Mouse (Mus musculus): ENCODE results near the gene Neo1. TPM values are rescaled to one million over a fixed set of nuclear protein-coding genes. Genes with fewer than 3 reads are reported as not detected.
"Not testable (repeated sequence)": the region's sequence is repeated elsewhere in the genome, so short reads cannot be mapped to it uniquely, and the experiment has no call there.

Gene Neo1
- polyA plus RNA-seq, 1 experiment from 2014 or later: 31.0 TPM

GRCm38 (mm10) chr9:59041805-59042204, 5.6 kb upstream of the Neo1 start:
- H3K9me3 ChIP-seq: no peaks in the 10 kb centered on the region
- no peak for DNase-seq (ENCODE audit: low spot score)

GRCm38 (mm10) chr9:59036732-59037341, 596 bp upstream of the Neo1 start:
- peak overlapping the region; percentile 95 for H3K4me3 ChIP-seq
- under 1% methylated on average over 56 of the region's 56 CpGs for WGBS
- no peak for DNase-seq (ENCODE audit: low spot score)

More at GRCm38 (mm10) chr9:59041805-59042204, 5.6 kb upstream of the Neo1 start:
- Histone ChIP-seq H3K27ac (no peak overlapping the region), H3K4me1 (peaks cover 5% of the 10 kb centered on the region; the same call in 1 of the 2 replicates), H3K36me3 (no peaks in the 10 kb centered on the region), H3K4me3 (no peak overlapping the region), H3K27me3 (ENCODE audit: insufficient read depth, poor library complexity, severe bottlenecking) (no peaks in the 10 kb centered on the region)

DNA sequence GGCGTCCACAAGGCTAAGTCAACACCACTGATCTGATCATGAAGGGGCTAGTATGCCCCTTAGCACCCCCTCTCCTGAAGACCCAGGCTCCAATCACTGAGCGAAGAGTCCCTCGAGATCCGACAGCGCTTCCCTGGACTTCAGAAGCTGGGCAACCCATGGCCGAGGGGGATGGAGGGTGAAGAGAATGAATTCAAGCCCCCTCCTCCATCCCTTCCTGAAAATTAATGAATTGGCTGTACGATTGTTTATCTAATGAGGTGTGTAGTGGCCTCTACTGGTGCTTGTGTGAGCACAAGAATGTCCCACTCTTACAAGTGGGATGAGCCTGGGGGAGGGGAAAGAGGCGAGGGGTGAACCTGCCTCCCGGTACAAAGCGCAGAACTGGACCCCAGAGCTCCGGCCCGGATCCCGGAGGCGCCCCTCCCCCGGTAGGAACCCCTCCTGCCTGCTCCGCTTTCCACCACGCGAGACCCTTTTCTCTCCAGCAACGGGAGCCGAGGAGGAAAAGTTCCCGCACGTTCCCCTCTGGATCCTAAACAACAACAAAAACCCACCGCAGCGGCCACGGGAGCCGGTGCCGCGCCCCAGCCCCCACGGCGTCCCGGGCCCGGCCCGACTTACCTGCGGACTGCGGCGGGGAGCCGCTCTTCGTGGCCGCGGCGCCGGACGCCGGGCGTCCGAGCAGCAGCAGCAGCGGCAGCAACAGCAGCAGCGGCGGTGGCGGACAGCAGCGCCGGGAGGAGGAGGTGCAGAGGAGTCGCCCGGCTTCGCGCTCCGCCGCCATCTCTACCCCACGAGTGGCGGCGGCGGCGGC, 691 bp downstream of the Neo1 start:
- Histone ChIP-seq H3K4me3 (peak overlapping the region; percentile 95), H3K4me1 (peaks cover 24% of the 10 kb centered on the region), H3K36me3 (no peaks in the 10 kb centered on the region), H3K27me3 (ENCODE audit: insufficient read depth, poor library complexity, severe bottlenecking) (no peaks in the 10 kb centered on the region), H3K9me3 (no peaks in the 10 kb centered on the region), H3K27ac (peak overlapping the region; percentile 99)
- under 1% methylated on average over 56 of the region's 63 CpGs for WGBS
- peak; percentile 82 for DNase-seq (ENCODE audit: low spot score)

More at GRCm38 (mm10) chr9:59036732-59037341, 596 bp upstream of the Neo1 start:
- H3K27me3 ChIP-seq (ENCODE audit: insufficient read depth, poor library complexity, severe bottlenecking): no peaks in the 10 kb centered on the region
- H3K9me3 ChIP-seq: no peaks in the 10 kb centered on the region
- H3K27ac ChIP-seq: peak overlapping the region; percentile 99
- H3K36me3 ChIP-seq: no peaks in the 10 kb centered on the region
- H3K4me1 ChIP-seq: peaks cover 24% of the 10 kb centered on the region

GRCm38 (mm10) chr9:59034836-59035235, 1.4 kb downstream of the Neo1 start:
- Histone ChIP-seq H3K4me3 (peak overlapping the region; percentile 95), H3K27me3 (ENCODE audit: insufficient read depth, poor library complexity, severe bottlenecking) (no peaks in the 10 kb centered on the region), H3K36me3 (no peaks in the 10 kb centered on the region), H3K9me3 (no peaks in the 10 kb centered on the region), H3K27ac (no peak overlapping the region), H3K4me1 (peaks cover 24% of the 10 kb centered on the region)
- whole genome bisulfite sequencing: 35% methylated on average over 5 of the region's 5 CpGs
- no peak for DNase-seq (ENCODE audit: low spot score)

- no peak overlapping the region for H3K4me3 ChIP-seq
- H3K27ac ChIP-seq: no peak overlapping the region
- DNase-seq (ENCODE audit: low spot score): no peak
- 0 out of 2 replicates have a peak, but pooled peaks cover 5% of the 10 kb centered on the region for H3K36me3 ChIP-seq
- peaks cover 24% of the 10 kb centered on the region for H3K4me1 ChIP-seq
- H3K9me3 ChIP-seq: no peaks in the 10 kb centered on the region; the same call in 1 of the 2 replicates
- 48% methylated on average over 3 of the region's 3 CpGs for WGBS
- H3K27me3 ChIP-seq (ENCODE audit: insufficient read depth, poor library complexity, severe bottlenecking): no peaks in the 10 kb centered on the region
Measured at GRCm38 (mm10) chr9:59033492-59033891, 2.7 kb downstream of the Neo1 start.

DNA sequence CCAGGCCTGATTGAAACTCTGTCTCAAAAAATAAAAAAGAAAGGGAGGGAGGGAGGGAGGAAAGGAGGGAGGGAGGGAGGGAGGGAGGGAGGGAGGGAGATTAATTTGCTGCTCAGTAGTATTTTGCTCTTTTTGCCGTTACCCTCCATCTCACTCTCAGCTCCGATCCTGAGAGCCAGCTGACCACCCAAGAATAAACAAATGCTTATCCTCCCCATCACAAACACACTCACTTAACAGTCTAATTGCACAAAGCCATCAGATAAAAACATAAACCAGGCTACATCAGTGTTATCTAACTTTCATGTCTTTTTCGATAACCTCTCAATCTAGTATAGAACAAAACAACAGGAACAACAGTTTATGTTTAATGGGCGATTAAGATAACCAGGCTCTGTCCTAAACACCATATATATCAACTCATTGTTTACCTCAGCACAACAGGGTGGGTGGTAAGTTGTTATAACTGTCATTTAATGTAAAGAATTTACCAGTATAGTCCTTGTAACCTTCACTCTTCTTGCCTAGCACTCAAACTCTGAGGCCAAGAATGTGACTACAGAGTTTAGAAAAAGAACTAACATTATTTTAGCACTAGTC, 11.9 kb downstream of the Neo1 start:
- Histone ChIP-seq H3K27me3 (ENCODE audit: insufficient read depth, poor library complexity, severe bottlenecking) (no peaks in the 10 kb centered on the region), H3K27ac (no peak overlapping the region), H3K4me3 (no peak overlapping the region), H3K36me3 (0 out of 2 replicates have a peak, but pooled peaks cover 5% of the 10 kb centered on the region), H3K9me3 (no peaks in the 10 kb centered on the region; the same call in 1 of the 2 replicates), H3K4me1 (peaks cover 10% of the 10 kb centered on the region; the same call in 1 of the 2 replicates)
- no peak for DNase-seq (ENCODE audit: low spot score)
- 56% methylated on average over 4 of the region's 4 CpGs for WGBS

DNA sequence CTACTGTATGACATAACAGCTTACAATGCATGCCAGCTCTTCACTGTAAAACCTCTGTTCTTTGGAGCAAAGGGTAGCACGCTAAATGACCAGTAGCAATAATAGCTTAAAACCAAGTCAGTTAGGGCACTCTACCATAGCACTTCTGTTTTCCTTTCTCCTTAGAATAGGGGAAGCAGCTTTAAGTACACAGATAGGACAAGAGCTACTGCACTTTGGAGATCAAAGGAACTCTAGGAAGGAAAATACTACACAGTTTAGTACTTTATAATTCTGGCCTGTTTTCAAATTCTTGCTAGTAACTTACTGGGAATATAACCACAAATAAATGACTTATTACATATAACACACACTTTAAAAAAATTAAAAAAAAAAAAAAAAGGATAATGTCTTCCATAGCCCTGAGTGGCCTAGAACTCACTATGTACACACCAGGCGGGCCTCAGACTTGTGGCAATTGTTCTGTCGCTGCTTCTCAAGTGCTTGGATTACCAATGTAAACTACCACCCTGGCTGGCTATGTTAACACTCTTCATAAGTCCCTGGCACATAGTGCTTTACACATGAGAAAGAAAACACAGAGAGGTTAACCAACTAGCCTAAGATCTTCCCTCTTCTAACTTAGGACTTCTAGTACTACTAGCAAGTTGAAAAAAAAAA, 20.1 kb downstream of the Neo1 start:
- Histone ChIP-seq H3K9me3 (no peaks in the 10 kb centered on the region), H3K4me1 (peaks cover 7% of the 10 kb centered on the region; the same call in 1 of the 2 replicates), H3K36me3 (no peaks in the 10 kb centered on the region), H3K4me3 (no peak overlapping the region), H3K27ac (no peak overlapping the region), H3K27me3 (ENCODE audit: insufficient read depth, poor library complexity, severe bottlenecking) (no peaks in the 10 kb centered on the region)
- DNase-seq (ENCODE audit: low spot score): no peak
- WGBS: 65% methylated on average over 3 of the region's 3 CpGs

DNA sequence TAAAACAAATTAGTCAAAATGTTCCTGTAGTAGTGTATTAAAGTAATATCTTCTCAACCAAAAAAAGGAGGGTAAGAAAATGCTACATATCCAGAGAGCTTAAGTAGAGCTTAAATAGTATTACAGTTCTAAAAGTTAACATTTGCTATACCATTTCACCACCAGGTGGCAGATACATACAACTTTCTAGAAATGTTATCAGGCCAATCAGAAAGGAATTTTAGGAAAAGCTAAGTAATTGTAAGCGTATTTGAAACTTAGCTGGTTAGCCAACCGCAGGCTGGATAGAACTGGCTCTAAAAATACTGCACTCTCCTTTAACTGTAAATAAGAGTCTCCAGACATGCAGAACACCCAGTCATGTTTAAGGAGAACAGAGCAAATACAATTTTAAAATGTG, 22.9 kb downstream of the Neo1 start:
- Histone ChIP-seq H3K27ac (no peak overlapping the region), H3K4me3 (no peak overlapping the region), H3K36me3 (no peaks in the 10 kb centered on the region), H3K9me3 (no peaks in the 10 kb centered on the region), H3K27me3 (ENCODE audit: insufficient read depth, poor library complexity, severe bottlenecking) (no peaks in the 10 kb centered on the region), H3K4me1 (peaks cover 7% of the 10 kb centered on the region; the same call in 1 of the 2 replicates)
- WGBS: 10% methylated on average over 2 of the region's 2 CpGs
- DNase-seq (ENCODE audit: low spot score): no peak

GRCm38 (mm10) chr9:58989255-58989928, 46.8 kb downstream of the Neo1 start:
- no peak overlapping the region for H3K4me3 ChIP-seq
- no peak overlapping the region for H3K27ac ChIP-seq
- no peak for DNase-seq (ENCODE audit: low spot score)
- H3K9me3 ChIP-seq: no peaks in the 10 kb centered on the region
- H3K36me3 ChIP-seq: peaks cover 17% of the 10 kb centered on the region; the same call in 1 of the 2 replicates
- H3K4me1 ChIP-seq: no peaks in the 10 kb centered on the region
- no peaks in the 10 kb centered on the region for H3K27me3 ChIP-seq (ENCODE audit: insufficient read depth, poor library complexity, severe bottlenecking)
- WGBS: 75% methylated on average over 5 of the region's 5 CpGs

DNA sequence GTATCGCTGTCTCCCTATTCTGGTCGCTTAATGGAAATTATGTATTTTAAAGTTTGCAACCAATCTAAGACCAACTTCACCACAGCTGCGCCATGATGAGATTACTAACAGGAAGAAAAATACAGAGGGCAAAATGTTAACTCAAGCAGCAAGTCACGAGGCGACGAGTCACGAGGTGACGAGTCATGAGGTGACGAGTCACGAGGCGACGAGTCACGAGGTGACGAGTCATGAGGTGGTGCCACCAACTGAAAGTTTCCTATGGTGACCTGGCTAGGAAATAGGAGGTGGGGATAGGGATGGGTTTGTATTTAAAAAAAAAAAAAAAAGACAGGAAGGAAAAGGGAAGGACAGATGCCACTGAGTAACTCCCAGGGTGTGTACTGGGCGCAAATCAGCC, 57.2 kb downstream of the Neo1 start:
- Histone ChIP-seq H3K27me3 (ENCODE audit: insufficient read depth, poor library complexity, severe bottlenecking) (no peaks in the 10 kb centered on the region), H3K4me1 (no peaks in the 10 kb centered on the region; the same call in 1 of the 2 replicates), H3K4me3 (no peak overlapping the region), H3K9me3 (no peaks in the 10 kb centered on the region), H3K36me3 (peaks cover 14% of the 10 kb centered on the region), H3K27ac (no peak overlapping the region)
- no peak for DNase-seq (ENCODE audit: low spot score)
- WGBS: 72% methylated on average over 15 of the region's 15 CpGs

GRCm38 (mm10) chr9:58971154-58971553, 65.1 kb downstream of the Neo1 start:
- not testable (repeated sequence) for H3K4me1 ChIP-seq; DNase-seq (ENCODE audit: low spot score); H3K4me3 ChIP-seq; H3K9me3 ChIP-seq; H3K27ac ChIP-seq; H3K27me3 ChIP-seq (ENCODE audit: insufficient read depth, poor library complexity, severe bottlenecking)
- 78% methylated on average over 2 of the region's 2 CpGs for WGBS
- H3K36me3 ChIP-seq: peaks cover 17% of the 10 kb centered on the region; the same call in 1 of the 2 replicates

GRCm38 (mm10) chr9:58967371-58967770, 68.9 kb downstream of the Neo1 start:
- WGBS: 49% methylated on average over 2 of the region's 2 CpGs

More at GRCm38 (mm10) chr9:58967371-58967770, 68.9 kb downstream of the Neo1 start:
- Histone ChIP-seq H3K4me3 (no peak overlapping the region), H3K4me1 (no peaks in the 10 kb centered on the region), H3K27me3 (ENCODE audit: insufficient read depth, poor library complexity, severe bottlenecking) (no peaks in the 10 kb centered on the region), H3K9me3 (no peaks in the 10 kb centered on the region), H3K36me3 (peaks cover 10% of the 10 kb centered on the region; the same call in 1 of the 2 replicates), H3K27ac (no peak overlapping the region)
- no peak for DNase-seq (ENCODE audit: low spot score)
